Mouse (Mus musculus) duodenum, adult 2 months (tissue): ENCODE data around the gene Shisa5. TPM values are rescaled to one million over a fixed set of nuclear protein-coding genes. Genes with fewer than 3 reads are reported as not detected.

Experiments used
- polyA plus RNA-seq: library from polyadenylated mRNA; depleted of rRNA; stranded (reverse); fragments of >200 nt; gene quantifications from 2 replicates; pipeline ENCODE4 v1.2.3, GENCODE M21; 2012; ENCODE audit warnings: low replicate concordance; rRNA removed

The Shisa5 gene
- polyA plus RNA-seq: 453 and 610 TPM in 2 replicates

GRCm38 (mm10) chr9:109038086-109038895, at the start of gene Shisa5:
Shisa5 (plus strand) TSS chr9:109038565.

DNA sequence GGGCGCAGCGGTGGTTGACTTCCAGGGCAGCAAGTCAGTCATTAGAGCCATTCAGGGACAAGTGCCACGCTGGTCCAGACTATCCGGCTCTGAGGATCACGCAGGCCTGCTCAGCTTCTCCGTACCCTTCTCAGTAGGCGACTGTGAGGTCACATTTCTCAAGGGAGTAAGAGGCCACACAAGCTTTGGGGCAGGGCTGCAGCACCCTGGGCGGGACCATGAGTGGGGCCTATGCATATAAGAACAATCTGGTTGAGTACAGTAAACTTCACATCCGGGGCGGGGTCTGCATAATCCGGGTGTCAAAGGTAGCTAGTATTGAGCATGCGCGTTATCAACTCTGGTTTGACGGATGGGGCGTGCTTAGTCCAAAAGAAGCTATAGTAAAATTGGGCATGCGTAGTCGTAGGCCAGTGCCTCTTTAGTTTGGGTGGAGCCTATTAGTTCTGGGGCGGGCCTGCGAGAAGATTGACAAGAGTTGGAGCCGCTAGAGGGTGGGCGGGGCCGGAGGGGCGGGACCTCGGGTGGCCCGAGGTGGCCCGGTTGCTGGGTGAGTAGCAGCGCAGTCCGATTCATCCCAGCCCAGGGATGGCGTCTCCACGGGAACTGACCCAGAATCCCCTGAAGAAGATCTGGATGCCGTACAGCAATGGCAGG, 46.8 kb upstream of the Shisa5 start, which contains the start of gene Pfkfb4:
Gene Pfkfb4, plus strand, starts transcription at position 351 of the 657 bp plus-strand sequence.

GRCm38 (mm10) chr9:109059136-109059903, 21.0 kb downstream of the Shisa5 start, which contains the start of gene Trex1:
Trex1 (minus strand) TSS chr9:109059734.

DNA sequence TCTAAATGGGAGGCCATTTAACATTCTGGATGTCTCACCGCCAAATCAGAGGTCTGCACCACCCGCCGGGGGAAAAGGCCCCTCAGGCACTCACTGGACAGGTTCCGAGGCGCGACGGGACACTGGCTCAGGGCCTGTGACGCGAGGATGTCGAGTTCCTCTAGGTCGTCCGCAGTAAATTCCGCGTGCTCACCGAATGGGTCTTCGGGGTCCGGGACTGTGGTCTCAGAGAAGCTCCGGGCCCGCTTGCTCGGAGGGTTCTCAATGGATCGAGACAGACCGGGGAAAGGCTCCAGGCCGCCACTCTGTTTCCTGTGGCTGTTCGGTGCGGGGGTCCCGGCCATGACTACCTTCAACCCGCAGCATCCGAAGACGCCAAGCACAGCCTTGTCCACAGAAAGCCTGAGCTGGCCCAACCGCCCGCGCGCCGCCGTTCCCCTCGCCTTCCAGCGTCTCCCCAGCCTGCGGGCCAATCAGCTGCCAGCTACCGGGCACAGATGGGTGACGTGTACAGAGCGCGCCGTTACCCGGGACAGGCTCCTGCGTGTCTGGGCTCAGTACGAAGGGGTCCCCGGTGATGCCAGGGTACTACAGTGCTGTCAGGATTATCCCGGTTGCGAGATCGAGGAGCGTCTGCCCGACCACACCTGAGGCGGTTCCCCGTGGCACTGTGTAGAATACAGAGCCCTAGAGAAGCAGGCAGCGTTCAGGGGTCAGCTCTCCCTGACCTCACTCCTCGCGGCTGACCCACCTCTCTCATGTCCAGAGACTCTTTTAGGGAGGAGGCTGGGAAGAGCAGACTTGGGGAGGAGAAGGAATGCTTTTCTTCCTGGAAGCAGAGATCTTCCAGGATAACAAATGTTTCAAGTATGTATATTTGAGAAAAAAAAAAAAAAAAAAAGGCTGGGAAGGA, 35.6 kb downstream of the Shisa5 start, which contains the start of gene Atrip:
Gene Atrip, minus strand, starts transcription at position 464 of the 913 bp plus-strand sequence.

DNA sequence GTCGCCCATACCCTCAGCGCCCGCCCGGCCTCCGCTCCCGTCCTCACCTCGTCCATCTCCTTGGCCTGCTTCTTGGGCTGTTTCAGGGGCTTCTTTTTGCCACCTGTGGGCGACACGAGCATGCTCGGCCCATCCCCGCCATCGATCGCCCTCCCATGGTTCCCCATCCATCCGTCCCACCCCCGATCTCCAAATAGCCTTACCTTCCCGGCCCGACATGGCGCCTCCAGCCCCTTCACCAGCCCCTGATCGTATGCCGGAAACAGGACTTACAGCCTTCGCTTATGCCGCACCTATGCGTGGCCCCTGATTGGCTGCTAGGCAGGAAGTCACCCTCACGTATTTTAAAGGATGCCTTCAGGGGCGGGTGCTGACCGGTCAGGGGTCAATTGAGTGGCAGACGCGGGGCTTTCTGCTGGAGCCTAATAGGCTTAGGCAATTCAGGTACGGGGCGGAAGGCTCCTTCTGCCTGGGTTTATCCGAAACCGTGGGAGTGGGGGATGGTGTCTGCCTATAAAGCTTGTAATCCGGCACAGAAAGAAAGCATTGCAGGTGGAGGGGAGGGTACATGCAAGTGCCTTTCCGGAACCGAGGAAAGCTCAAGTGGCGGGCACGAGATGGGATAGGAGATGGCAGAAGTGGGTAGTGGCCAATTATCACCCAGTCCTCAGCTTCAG, 43.9 kb downstream of the Shisa5 start, which contains the start of the genes Ccdc51 and Tma7:
Gene Ccdc51, plus strand, starts transcription at position 370 of the 677 bp plus-strand sequence.
Gene Tma7, minus strand, starts transcription at position 464 of the 677 bp plus-strand sequence.

GRCm38 (mm10) chr9:109095137-109095982, 57.0 kb downstream of the Shisa5 start, which contains the start of gene Plxnb1:
Plxnb1 (plus strand) TSS chr9:109095389.

Other genes with a start within 250 kb of the Shisa5 start
- 13.1 and 18.2 TPM in 2 replicates for gene Nckipsd, start 230.2 kb upstream of the Shisa5 start, polyA plus RNA-seq
- gene Celsr3, start 212.2 kb upstream of the Shisa5 start, polyA plus RNA-seq: 0.44 and 0.84 TPM in 2 replicates
- 1,179 and 1,461 TPM in 2 replicates for gene Slc26a6, start 185.3 kb upstream of the Shisa5 start, polyA plus RNA-seq
- gene Tmem89, start 123.9 kb upstream of the Shisa5 start, polyA plus RNA-seq: 27.6 and 44.1 TPM in 2 replicates
- gene Uqcrc1, start 101.9 kb upstream of the Shisa5 start, polyA plus RNA-seq: 1,151 and 1,437 TPM in 2 replicates
- gene Col7a1, start 85.0 kb upstream of the Shisa5 start, polyA plus RNA-seq: 3.1 and 9.2 TPM in 2 replicates
- gene Ucn2, start 52.6 kb upstream of the Shisa5 start, polyA plus RNA-seq: 0.12 and 0.27 TPM in 2 replicates
- 67.1 and 86.6 TPM in 2 replicates for gene Pfkfb4, start 46.8 kb upstream of the Shisa5 start, polyA plus RNA-seq
- gene Trex1, start 21.2 kb downstream of the Shisa5 start, polyA plus RNA-seq: 53.3 and 130 TPM in 2 replicates
- gene Atrip, start 35.6 kb downstream of the Shisa5 start, polyA plus RNA-seq: 7.5 and 10.3 TPM in 2 replicates
- 9.5 and 12.0 TPM in 2 replicates for gene Ccdc51, start 43.9 kb downstream of the Shisa5 start, polyA plus RNA-seq
- 10.0 and 11.7 TPM in 2 replicates for gene Tma7, start 44.0 kb downstream of the Shisa5 start, polyA plus RNA-seq
- 1.4 and 5.1 TPM in 2 replicates for gene Plxnb1, start 56.8 kb downstream of the Shisa5 start, polyA plus RNA-seq
- not detected in 2 replicates for gene Fbxw21, start 123.5 kb downstream of the Shisa5 start, polyA plus RNA-seq
- gene Fbxw13, start 157.4 kb downstream of the Shisa5 start, polyA plus RNA-seq: not detected in 2 replicates
- gene Fbxw20, start 196.2 kb downstream of the Shisa5 start, polyA plus RNA-seq: not detected in 2 replicates
- gene Fbxw14, start 249.1 kb downstream of the Shisa5 start, polyA plus RNA-seq: not detected in 2 replicates